Mouse (Mus musculus) heart, postnatal 4 days (tissue): Measurements from ENCODE around the gene Atg101. TPM values are rescaled to one million over a fixed set of nuclear protein-coding genes. Genes with fewer than 3 reads are reported as not detected.

Experiments
- DNase-seq: peaks from one replicate; pipeline ENCODE4 v3.0.0; 2021
- total RNA-seq, 2 experiments: library from RNA; stranded (reverse); gene quantifications; 2 replicates each; pipeline ENCODE4 v1.2.3; 2021

The Atg101 gene
- total RNA-seq, 2 experiments from 2014 or later: 21.7 to 23.3 TPM

DNA sequence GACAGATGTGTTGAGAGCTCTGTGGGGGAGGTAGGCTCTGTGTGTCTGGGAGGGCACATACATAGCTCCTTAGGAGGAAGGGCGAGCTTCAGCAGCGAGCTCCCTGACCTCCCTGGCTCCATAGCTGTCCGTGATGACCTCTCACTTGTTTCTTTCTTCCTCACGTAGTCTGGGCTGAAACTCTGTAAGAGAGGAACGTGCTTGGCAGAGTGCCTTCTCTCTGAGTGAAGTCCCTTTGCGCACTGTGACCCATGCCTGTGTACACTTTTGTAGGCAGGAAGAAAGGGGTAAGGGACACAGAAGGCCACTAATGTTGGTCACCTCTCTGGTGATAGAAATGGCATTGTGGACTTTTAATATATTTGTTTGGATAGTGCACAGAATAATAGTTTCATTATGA is 3.3 kb downstream of the Atg101 start:
- no peak for DNase-seq

DNA sequence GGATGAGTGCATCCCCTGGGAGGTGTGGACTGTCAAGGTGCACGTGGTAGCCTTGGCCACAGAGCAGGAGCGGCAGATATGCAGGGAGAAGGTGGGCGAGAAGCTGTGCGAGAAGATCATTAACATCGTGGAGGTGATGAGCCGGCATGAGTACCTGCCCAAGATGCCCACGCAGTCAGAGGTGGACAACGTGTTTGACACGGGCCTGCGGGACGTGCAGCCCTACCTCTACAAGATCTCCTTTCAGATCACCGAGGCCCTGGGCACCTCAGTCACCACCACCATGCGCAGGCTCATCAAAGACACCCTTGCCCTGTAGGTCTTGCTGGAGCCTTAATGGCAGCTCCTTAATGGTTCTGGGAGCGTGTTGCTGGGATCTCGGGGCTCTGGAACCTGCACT is 6.3 kb downstream of the Atg101 start:
- DNase-seq: no peak

DNA sequence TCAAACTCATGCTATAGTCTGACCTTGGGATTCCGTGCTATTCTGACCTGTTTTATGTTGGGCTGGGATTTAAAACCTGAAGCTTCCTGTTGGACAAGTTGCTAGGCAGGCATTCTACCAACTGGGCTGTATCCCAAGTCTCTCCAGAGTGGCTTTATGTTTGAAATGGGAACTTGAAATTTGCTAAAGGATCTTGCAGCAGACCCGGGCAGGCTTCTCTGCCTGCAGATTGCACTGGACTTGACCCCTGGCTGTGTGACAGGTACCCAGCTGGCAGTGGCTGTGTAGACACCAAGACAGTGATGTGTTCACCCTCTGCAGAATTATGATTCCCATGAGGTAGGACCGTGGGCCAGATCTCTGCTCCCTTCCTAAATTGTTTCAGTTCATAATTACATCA is 7.9 kb downstream of the Atg101 start:
- DNase-seq: no peak

DNA sequence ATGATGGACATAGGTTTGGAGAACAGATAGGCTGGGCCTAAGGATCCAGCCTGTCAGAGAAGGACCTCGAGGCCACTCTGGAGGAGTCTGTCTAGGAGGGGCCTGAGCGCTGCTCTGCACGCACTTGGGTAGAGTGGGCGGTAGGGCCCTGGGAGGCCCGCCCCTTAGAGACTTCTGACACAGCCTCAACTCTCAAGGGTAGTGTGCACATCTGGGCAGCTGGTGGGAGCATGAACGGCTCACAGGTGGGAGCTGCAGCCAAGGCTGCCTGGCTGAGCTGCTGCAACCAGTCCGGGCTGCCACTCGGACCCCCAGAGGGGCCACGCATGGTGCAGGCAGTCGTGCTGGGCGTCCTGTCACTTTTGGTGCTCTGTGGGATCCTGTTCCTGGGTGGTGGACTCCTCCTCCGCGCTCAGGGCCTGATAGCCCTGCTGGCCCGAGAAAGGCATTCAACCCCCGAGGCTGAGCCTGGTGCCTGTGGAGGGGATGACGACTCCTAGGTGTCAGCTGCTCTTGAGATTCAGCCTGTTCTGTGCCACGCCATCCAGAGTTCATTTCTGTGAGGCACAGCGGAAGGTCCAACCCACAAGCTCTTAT is 9.1 kb downstream of the Atg101 start, which contains the start of gene 6030408B16Rik:
6030408B16Rik (plus strand) TSS at position 188 of the 597 bp plus-strand sequence.
- DNase-seq: no peak

DNA sequence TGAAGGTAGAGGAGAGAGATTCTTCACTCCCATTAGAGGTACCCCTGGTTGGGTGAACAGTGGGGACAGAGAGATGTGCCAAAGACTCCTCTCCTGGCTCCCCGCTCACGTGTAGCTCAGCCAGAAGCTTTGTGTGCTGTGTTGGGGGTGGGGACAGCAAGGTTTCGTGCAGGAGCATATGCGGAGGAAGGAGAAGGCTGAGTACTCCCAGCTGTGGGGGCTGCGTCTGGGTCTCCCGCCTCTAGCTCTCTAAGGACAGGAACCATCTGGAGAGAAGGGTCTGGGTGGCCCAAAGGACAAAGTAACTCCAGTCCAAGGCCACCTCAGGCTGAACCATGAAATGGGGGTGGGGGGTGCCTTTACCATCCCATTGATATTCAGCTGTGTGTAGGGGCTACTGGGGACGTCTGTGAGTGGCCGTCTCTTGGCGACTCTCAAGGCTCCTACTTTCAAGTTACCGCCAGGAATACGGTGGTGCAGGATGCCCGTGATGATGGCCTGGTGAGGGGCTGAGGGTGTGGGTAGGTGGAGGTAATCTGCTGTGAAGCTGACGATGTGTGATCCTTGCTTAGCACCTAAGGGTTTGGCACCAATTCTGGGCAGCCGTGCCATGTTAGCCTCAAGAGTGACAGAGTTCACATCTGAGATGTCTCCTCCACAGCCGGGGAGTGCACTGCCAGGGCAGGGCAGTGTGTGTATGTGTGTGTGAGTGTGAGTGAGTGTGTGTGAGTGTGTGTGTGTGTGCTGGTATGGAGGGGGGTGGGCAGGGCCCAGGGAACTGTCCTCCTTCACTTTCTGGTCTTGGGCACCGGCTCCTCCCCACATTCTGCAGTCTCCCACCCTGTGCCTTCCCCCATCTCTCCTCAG is 10.2 kb downstream of the Atg101 start:
- peak; percentile 53 for DNase-seq

DNA sequence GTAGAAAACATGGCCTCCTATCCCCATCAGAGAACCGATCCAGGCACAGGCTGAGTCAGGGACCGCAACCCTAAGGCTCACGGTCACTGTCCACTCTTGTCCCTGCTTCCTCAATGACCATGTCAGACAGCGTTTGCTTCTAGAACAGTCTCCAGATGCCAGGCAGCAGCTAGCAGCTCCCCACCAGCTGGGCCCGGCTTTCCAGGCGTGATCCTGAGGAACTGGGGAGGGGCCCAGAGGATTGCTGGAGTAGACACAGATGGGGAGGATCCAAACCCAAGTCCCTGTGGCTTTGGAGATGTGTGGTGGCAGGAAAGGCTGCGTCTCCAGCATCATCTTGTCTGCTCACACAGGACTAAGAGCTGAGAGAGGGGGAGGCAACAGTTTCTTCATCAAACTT is 11.0 kb downstream of the Atg101 start:
- DNase-seq: peak; percentile 64

DNA sequence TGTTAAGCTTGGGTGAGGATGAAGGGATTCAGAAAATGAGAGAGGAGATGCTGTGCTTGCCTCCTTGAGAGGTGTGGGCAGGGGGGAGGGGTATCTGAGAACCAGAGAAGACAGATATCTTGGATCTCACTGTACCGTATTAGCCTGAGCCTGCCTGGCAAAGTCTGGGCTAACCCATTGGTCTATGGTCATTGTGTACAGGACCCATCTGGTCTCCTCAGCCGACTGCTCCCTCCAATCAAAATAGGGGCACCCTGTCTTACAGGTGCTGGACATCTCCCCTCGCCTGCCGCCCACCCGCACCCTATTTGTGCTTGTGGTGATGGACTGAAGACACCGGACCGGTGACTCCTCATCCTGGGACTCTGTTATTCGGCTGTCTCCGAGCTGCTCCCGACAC is 11.5 kb downstream of the Atg101 start:
- no peak for DNase-seq

DNA sequence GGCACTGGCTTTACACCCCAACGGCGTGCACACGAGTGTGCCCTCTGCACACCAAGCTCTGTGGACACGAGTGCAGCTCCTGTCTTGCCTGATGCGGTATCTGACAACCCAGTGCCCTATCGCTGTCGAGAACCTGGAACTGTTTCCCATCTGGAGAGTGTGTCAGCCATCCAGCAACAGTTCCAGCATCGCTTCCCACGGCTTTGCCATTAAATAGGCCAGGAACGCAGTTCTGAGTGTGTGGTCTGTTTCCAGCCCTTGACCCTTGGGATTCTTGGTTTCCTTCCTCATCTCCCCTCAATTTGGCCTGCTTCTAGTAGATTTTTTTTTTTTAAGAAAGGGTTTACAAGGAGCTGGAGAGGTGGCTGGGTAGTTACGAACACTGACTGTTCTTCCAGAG is 12.0 kb downstream of the Atg101 start:
- no peak for DNase-seq

DNA sequence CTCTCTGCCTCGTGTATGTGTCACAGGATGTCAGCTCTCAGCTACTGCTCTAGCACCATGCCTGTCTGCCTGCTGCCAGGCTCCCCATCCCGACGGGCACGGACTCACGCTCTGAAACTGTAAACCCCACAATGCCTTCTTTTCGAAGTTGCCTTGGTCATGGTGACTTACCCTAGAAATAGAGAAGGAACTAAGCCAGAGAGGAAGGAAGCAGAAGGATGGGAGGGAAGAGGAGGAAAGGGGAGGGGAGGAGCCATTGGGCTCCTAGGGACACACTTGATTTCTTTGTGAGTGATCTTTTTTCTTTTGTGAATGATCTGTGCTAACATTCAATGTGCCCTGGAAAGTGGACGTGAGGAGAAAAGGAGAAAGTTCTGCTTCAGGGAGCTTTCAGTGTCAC is 13.9 kb downstream of the Atg101 start:
- no peak for DNase-seq

DNA sequence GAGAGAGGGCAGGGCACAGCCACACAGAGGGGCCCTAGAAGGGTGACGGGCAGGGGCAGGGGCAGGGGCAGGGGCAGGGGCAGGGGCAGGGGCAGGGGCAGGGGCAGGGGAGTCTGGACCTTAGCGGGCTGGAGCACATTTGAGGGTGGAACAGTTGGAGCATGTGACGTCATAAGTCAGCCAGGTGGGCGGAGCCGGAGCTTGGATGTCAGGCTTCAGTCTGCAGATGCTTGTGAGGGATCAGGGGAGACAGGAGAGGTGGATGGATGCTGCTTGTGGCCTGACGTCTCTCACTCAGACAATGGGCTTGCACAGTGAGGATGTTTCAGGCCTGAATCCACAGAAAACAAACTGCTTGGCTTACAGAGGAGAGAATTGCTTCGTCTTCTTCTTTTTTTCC is 14.5 kb downstream of the Atg101 start:
- peak; percentile 58 for DNase-seq

DNA sequence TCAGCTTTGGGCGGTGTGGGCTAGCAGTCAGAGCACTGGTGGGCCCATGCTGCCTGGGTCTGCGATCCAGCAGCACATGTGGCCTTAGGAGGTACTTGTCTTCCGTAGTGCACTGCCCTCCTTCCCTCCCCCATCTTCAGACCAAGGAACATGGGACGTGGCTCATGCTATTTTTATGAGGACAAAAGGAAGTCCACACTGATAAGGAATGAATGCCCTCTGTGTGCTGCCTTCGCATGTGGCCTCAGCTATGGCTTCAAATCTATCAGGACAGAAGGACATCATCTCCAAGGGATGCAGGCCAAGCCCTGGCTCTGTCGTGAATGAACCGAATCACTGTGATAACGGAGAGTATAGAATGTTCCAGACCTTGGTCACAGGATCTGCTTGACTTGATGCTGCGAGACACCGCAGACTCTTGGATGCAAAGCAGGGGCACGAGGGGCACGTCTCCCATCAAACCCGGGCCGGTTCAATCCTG is 15.4 kb downstream of the Atg101 start:
- DNase-seq: no peak

DNA sequence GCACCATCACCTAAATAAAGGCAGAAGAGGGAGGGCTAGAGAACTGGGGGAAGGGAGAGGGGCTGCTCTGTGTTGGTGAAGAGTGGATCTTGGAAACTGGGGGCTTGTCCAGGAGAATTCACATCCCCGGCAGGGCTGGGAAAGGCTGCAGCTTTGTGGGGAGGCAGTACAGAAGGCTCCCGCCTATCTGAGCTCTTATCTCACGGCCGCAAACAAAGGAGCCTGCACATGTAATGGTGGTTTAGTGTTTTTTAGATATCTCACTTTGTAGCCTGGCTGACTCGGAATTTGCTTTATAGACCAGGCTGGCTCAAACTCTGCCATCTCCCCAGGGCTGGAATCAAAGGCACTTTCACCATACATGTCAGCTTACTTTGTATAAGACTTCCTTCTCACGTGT is 16.1 kb downstream of the Atg101 start:
- DNase-seq: no peak

DNA sequence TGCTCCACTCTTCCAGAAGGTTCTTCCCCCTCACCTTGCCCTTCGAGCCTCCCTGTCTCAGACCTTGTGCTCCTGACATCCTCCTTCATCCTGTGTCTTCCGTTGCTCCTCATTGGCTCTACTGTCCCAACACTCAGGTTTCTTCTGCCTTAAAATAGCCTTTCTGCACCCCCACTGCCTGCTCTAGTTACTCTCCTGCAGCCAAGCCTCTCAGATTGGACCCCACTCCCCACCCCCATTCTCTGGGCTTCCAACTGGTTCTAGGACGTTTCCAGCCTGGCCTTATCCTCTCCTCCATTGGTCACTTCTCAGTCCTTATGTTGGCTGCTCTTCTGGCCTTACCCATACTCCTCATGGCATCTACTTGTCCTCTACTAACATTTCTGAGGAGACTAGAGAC is 18.1 kb downstream of the Atg101 start:
- DNase-seq: no peak

DNA sequence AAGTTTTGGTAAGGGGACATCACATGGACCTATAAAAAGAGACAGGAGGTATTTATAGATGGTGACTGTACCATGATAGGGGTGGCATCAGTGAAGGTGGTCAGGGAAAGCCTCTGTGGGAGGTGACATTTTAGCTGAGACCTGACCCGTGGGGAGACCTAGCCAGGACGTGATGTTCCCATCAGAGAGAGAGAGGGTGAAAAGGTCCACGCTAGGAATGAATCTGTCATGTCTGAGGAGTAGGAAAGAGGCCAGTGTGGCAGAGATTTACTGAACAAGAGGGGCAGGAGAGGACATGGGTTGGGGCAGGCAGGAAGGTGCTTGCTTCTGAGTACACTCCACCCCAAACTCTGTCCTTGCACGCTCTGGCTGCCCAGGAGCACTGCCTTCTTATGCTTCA is 19.8 kb downstream of the Atg101 start:
- no peak for DNase-seq

DNA sequence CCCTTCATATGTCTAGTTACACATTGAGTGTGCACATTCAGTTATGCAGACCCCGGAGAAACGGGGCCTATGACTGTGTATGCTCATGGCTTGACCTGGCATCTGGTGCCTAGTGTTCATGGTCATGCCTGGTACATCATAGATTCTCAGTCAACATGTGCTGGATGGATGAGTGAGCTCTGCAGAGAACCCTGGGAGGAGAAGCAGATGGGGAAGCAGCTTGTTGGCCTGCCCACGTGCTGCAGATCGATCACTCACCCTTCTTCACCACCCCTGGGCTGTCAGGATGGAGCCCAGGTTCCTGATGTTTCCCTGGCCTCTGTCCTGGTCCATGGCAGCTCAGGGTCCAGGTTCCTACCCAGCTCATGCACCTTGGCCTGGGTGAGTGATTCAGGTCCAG is 22.4 kb downstream of the Atg101 start:
- no peak for DNase-seq

DNA sequence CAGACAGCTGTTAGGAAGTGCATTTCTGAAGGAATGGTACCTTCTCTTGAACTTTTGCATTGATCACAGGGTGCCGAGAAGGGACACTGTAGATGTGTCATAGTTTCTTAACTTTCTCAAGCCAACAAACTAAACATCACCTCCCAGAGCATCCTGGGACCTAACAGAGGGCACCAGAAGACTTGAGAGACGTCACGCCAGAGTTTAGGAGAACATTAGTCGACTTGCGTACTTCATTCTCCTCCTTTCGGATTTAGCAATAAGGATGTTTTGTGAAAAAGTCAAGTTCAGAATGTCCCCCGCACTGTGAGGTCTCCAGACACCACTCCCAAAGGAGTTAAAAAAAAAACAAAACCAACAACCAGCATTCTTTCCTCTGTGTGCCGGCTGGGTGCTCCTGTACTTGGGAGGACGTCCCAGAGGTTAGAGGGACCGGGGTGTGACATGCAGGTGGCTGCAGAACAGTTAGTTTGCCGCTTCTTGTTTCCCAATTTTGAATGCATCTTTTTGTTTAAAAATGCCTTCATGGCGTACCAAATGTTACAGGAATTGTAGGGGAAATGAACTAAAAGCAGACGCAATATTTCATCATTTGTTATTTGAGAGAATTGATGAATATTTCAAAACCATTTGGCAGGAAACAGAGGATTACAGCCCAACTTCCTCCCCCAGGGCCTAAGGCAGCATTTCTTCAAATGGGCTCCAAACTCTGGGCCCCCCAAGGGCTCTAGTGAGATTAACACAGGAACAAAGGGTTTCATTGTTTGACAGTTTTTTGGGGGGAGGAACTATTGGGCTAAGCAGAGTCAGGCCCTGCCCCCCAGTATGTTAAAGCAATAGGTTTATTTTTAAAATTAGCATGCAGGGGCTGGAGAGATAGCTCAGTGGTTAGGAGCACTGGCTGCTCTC is 24.6 kb downstream of the Atg101 start:
- no peak for DNase-seq

DNA sequence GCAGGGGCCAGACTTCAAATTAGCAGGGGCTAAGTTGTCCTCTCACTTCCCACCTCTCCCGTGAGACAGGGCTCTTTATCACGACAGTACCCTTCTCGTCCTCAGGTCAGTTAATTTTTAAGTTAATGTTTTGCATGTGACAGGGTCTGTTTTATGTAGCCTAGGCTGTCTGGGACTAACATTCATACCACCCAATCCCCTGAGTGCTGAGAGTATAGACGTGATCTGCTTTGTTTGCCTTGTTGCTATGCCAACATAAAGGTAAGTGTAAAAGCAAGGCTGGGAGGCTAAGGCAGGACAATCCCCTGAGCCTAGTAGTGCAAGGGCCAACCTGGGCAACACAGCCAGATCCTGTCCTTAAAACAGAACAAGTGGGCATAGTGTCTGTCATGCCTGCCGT is 25.4 kb downstream of the Atg101 start:
- DNase-seq: no peak

DNA sequence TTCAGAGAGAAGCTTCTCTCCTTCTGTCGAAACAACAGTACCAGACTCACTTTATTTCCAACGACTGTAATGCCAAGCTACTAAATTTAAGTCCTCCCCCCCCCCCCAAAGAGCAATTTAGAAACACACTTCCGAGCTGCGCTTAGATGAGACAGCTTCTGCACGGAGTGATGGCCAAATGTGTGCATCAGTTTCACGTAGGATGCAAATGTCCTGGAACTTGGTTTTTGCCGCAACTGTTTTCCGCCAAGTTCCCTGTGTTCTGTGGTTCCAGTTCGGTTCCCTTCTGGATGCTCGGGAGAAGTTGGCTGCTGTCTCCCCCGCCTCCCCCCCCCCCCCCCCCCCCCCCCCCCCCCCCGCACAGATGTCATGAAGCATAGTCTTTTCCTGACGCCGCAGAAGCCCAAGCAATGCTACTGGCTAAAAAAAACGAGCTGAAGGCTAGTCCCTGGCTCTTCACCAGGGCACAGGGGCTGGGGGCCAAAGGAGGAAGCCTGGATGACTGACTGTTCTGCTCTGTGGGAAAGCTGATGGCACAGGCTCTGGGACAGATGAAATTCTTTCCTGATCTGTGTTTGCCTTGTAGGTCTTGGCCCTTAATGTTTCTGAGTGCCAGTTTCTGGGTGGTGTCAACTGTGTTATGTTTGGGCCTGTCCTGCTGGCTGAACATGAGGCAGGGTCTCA is 27.2 kb downstream of the Atg101 start:
- DNase-seq: no peak

DNA sequence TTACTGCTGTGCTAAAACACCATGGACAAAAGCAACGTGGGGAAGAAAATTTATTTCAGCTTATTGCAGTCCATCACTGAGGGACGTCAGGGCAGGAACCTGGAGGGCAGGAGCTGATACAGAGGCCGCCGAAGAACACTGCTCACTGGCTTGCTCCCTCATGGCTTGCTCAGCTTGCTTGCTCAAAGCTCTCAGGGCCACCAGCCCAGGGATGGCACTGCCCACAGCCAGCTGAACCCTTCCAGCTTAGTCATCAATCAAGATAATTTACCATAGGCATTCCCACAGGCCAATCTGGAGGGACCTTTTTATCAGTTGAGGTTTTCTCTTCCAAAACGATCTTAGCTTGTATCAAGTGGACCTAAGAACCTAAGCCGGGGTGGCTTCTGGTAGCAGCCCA is 27.9 kb downstream of the Atg101 start:
- no peak for DNase-seq

DNA sequence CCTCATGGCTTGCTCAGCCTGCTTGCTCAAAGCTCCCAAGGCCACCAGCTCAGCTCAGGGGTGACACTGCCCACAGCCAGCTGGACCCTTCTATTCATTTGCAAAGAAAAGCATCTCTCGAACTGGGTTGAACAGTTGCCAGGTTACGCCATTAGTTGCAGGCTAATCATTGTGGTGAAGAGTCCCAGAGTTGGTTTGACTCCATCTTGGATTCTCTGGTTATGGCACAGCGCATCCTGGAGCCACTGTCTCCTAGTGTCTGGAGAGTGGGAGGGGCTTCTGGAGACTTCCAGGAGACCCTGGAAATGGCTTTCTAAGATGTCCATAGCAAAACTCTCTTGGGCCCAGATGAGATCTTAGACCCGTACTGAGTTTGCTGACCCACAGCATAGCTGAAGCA is 31.3 kb downstream of the Atg101 start:
- no peak for DNase-seq

DNA sequence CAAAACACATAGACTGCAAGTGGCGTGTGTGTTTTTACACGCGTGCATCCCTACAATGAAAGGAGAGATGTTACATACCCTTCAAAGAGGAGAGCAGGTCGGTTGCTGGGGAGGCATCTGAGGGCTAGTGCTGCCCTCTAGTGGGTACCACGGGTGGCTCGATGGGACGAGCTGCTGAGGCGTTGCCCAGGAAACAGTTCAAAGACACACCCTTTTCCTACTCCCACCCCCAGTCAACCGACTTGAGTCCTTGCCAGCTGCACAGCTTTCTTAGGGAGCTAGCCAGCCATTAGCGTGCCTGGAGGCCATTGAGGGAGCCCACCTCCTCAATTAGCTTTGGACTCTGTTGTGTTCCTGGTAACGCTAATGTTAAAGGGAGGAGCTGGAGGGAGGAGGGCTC is 31.8 kb downstream of the Atg101 start:
- peak; percentile 94 for DNase-seq

DNA sequence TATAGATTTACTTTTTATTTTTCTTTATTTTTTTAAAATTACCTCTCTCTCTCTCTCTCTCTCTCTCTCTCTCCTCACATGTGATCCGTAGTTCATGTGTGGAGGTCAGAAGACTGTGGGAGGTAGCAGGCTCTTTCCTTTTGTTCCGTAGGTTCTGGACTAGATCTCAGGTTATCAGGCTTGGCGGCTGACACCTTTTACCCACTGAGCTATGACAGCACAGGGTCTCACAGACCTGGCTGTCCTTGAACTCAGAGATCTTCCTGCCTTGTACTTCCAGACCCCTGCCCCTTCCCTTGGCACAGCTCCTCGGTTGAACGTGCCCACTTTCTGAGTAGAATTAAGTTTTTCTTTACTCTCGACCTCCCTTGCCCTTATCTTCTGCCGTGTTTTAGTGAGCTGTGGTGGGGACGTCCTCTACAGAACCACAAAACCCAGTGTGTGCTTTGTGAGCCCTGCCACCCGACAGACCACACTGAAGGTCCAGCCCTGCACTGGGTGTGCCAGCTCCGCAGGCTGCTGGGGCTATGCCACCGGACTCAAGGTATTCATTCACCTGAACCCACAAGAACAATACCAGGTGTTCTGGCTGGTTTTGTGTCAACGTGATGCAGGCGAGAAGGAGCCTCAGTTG is 32.3 kb downstream of the Atg101 start:
- no peak for DNase-seq
